Mouse (Mus musculus): ENCODE data around the gene Tep1. TPM values are rescaled to one million over a fixed set of nuclear protein-coding genes. Genes with fewer than 3 reads are reported as not detected.
"Not testable (repeated sequence)": the region's sequence is repeated elsewhere in the genome, so short reads cannot be mapped to it uniquely, and the experiment has no call there.

The Tep1 gene
- 4.3 and 5.6 TPM in 2 replicates for total RNA-seq (2014; rRNA removed)
- 3.4 and 3.5 TPM in 2 replicates for polyA plus RNA-seq (2015; fragmentation: Nextera tagmentation; extraction: Ambion mirVana)

GRCm38 (mm10) chr14:50869889-50870804, at the start of gene Tep1:
TSS of gene Tep1 (minus strand) at chr14:50870560.
- Histone ChIP-seq H3K27me3 (ENCODE audit: insufficient read depth, low read length) (no peaks in the 10 kb centered on the region), H3K9me3 (ENCODE audit: low read length) (no peaks in the 10 kb centered on the region), H3K4me3 (ENCODE audit: low read length) (peak within 1 kb of the TSS; percentile 52), H3K4me2 (ENCODE audit: low read depth, low read length) (peak within 1 kb of the TSS; percentile 71), H3K36me3 (ENCODE audit: insufficient read depth, low read length) (no peaks in the 10 kb centered on the region), H3K9ac (replicated peaks; ENCODE audit: low read length) (peak within 1 kb of the TSS; percentile 58), H3K4me1 (ENCODE audit: insufficient read depth, low read length) (no peaks in the 10 kb centered on the region), H3K27ac (peak within 1 kb of the TSS; percentile 78)
- no peak for TF ChIP-seq CTCF (IDR thresholded peaks at IDR 0.05; ENCODE audit: low read depth)
- WGBS = 7% methylated on average over 32 of the region's 32 CpGs
- peak; percentile 98 for ATAC-seq
- DNase-seq (ENCODE audit: low spot score) = peak; percentile 81

GRCm38 (mm10) chr14:50911356-50911755, 41.0 kb upstream of the Tep1 start:
- H3K4me1 ChIP-seq (ENCODE audit: insufficient read depth, low read length) = no peaks in the 10 kb centered on the region
- DNase-seq (ENCODE audit: low spot score) = no peak
- WGBS = 64% methylated on average over 3 of the region's 3 CpGs
- peaks cover 33% of the 10 kb centered on the region; the same call in 1 of the 2 replicates for H3K36me3 ChIP-seq (ENCODE audit: insufficient read depth, low read length)
- no peak overlapping the region for H3K27ac ChIP-seq
- H3K4me2 ChIP-seq (ENCODE audit: low read depth, low read length) = no peak overlapping the region
- H3K27me3 ChIP-seq (ENCODE audit: insufficient read depth, low read length) = no peaks in the 10 kb centered on the region
- H3K9ac ChIP-seq (replicated peaks; ENCODE audit: low read length) = no peak overlapping the region
- no peak for ATAC-seq
- H3K9me3 ChIP-seq (ENCODE audit: low read length) = no peaks in the 10 kb centered on the region
- no peak for TF ChIP-seq CTCF (IDR thresholded peaks at IDR 0.05; ENCODE audit: low read depth)
- H3K4me3 ChIP-seq (ENCODE audit: low read length) = no peak overlapping the region

- no peak overlapping the region for H3K27ac ChIP-seq
- TF ChIP-seq CTCF (IDR thresholded peaks at IDR 0.05; ENCODE audit: low read depth) = no peak
- ATAC-seq (no peak), DNase-seq (ENCODE audit: low spot score) (no peak)
- H3K9me3 ChIP-seq (ENCODE audit: low read length) = no peaks in the 10 kb centered on the region
- peaks cover 4% of the 10 kb centered on the region; the same call in 1 of the 2 replicates for H3K36me3 ChIP-seq (ENCODE audit: insufficient read depth, low read length)
- H3K9ac ChIP-seq (replicated peaks; ENCODE audit: low read length) = no peak overlapping the region
- no peaks in the 10 kb centered on the region for H3K4me1 ChIP-seq (ENCODE audit: insufficient read depth, low read length)
- no peaks in the 10 kb centered on the region for H3K27me3 ChIP-seq (ENCODE audit: insufficient read depth, low read length)
- no peak overlapping the region for H3K4me3 ChIP-seq (ENCODE audit: low read length)
- H3K4me2 ChIP-seq (ENCODE audit: low read depth, low read length) = no peak overlapping the region
- 90% methylated on average over 4 of the region's 4 CpGs for WGBS
Measured at GRCm38 (mm10) chr14:50908126-50908525, 37.8 kb upstream of the Tep1 start.

- not testable (repeated sequence) for H3K4me2 ChIP-seq (ENCODE audit: low read depth, low read length); H3K27me3 ChIP-seq (ENCODE audit: insufficient read depth, low read length)
Measured at GRCm38 (mm10) chr14:50905327-50905726, 35.0 kb upstream of the Tep1 start.

GRCm38 (mm10) chr14:50904828-50905129, 34.4 kb upstream of the Tep1 start:
- no peaks in the 10 kb centered on the region for H3K4me1 ChIP-seq (ENCODE audit: insufficient read depth, low read length)
- no peak overlapping the region for H3K27ac ChIP-seq
- no peak for TF ChIP-seq CTCF (IDR thresholded peaks at IDR 0.05; ENCODE audit: low read depth)
- ATAC-seq (no peak), DNase-seq (ENCODE audit: low spot score) (no peak)
- 86% methylated on average over 4 of the region's 4 CpGs for WGBS
- no peaks in the 10 kb centered on the region for H3K36me3 ChIP-seq (ENCODE audit: insufficient read depth, low read length)
- no peak overlapping the region for H3K4me3 ChIP-seq (ENCODE audit: low read length)
- no peaks in the 10 kb centered on the region for H3K9me3 ChIP-seq (ENCODE audit: low read length)
- no peak overlapping the region for H3K9ac ChIP-seq (replicated peaks; ENCODE audit: low read length)
- H3K27me3 ChIP-seq (ENCODE audit: insufficient read depth, low read length) = no peaks in the 10 kb centered on the region
- no peak overlapping the region for H3K4me2 ChIP-seq (ENCODE audit: low read depth, low read length)

More at GRCm38 (mm10) chr14:50905327-50905726, 35.0 kb upstream of the Tep1 start:
- H3K27ac ChIP-seq; H3K9me3 ChIP-seq (ENCODE audit: low read length); H3K4me1 ChIP-seq (ENCODE audit: insufficient read depth, low read length); H3K9ac ChIP-seq (replicated peaks; ENCODE audit: low read length); H3K4me3 ChIP-seq (ENCODE audit: low read length); H3K36me3 ChIP-seq (ENCODE audit: insufficient read depth, low read length); ATAC-seq; DNase-seq (ENCODE audit: low spot score): not testable (repeated sequence)

GRCm38 (mm10) chr14:50903973-50904827, 33.8 kb upstream of the Tep1 start:
- DNase-seq (ENCODE audit: low spot score) = peak; percentile 81
- Histone ChIP-seq H3K4me3 (ENCODE audit: low read length) (peak overlapping the region; percentile 43), H3K9me3 (ENCODE audit: low read length) (no peaks in the 10 kb centered on the region), H3K27ac (peak overlapping the region; percentile 66), H3K9ac (replicated peaks; ENCODE audit: low read length) (peak overlapping the region; percentile 54), H3K4me2 (ENCODE audit: low read depth, low read length) (peak overlapping the region; percentile 66), H3K27me3 (ENCODE audit: insufficient read depth, low read length) (no peaks in the 10 kb centered on the region), H3K36me3 (ENCODE audit: insufficient read depth, low read length) (no peaks in the 10 kb centered on the region), H3K4me1 (ENCODE audit: insufficient read depth, low read length) (no peaks in the 10 kb centered on the region)
- WGBS = 3% methylated on average over 26 of the region's 26 CpGs
- peak; percentile 73 for TF ChIP-seq CTCF (IDR thresholded peaks at IDR 0.05; ENCODE audit: low read depth)
- peak; percentile 93 for ATAC-seq

- WGBS = 91% methylated on average over 2 of the region's 2 CpGs
Measured at GRCm38 (mm10) chr14:50897992-50898391, 27.6 kb upstream of the Tep1 start.

More at GRCm38 (mm10) chr14:50897992-50898391, 27.6 kb upstream of the Tep1 start:
- H3K27ac ChIP-seq; H3K9ac ChIP-seq (replicated peaks; ENCODE audit: low read length); H3K36me3 ChIP-seq (ENCODE audit: insufficient read depth, low read length); H3K27me3 ChIP-seq (ENCODE audit: insufficient read depth, low read length); ATAC-seq; DNase-seq (ENCODE audit: low spot score); H3K9me3 ChIP-seq (ENCODE audit: low read length); H3K4me2 ChIP-seq (ENCODE audit: low read depth, low read length); H3K4me3 ChIP-seq (ENCODE audit: low read length): not testable (repeated sequence)
- H3K4me1 ChIP-seq (ENCODE audit: insufficient read depth, low read length) = peaks cover 11% of the 10 kb centered on the region
